Mouse (Mus musculus) C2C12 (cell line): ENCODE results near the gene St3gal3.

Source experiments
- CEBPB ChIP-seq: IDR thresholded peaks from one replicate; pipeline ENCODE4 v1.6.1; 2011; ENCODE audit warnings: low read depth, mild to moderate bottlenecking, control low read depth, moderate library complexity
- CTCF ChIP-seq: IDR thresholded peaks from one replicate; pipeline ENCODE4 v1.5.1; 2011; ENCODE audit not compliant: control insufficient read depth, insufficient read depth, insufficient read length
- FOSL1 ChIP-seq: IDR thresholded peaks from one replicate; pipeline ENCODE4 v1.8.0; 2011; ENCODE audit warnings: mild to moderate bottlenecking, low read length; ENCODE audit not compliant: poor library complexity, insufficient read depth, severe bottlenecking
- MAX ChIP-seq: IDR thresholded peaks from one replicate; pipeline ENCODE4 v1.6.1; 2011; ENCODE audit warnings: mild to moderate bottlenecking, control low read depth
- MYOD1 ChIP-seq: IDR thresholded peaks from one replicate; pipeline ENCODE4 v1.6.1; 2011; ENCODE audit warnings: low read depth; ENCODE audit not compliant: control insufficient read depth, insufficient read length
- MYOG ChIP-seq: IDR thresholded peaks from one replicate; pipeline ENCODE4 v1.6.1; 2011; ENCODE audit not compliant: control insufficient read depth, insufficient read length; ENCODE audit errors: extremely low read depth
- USF1 ChIP-seq: IDR thresholded peaks from one replicate; pipeline ENCODE4 v1.6.1; 2011; ENCODE audit warnings: low read depth, mild to moderate bottlenecking, control low read depth, moderate library complexity

DNA sequence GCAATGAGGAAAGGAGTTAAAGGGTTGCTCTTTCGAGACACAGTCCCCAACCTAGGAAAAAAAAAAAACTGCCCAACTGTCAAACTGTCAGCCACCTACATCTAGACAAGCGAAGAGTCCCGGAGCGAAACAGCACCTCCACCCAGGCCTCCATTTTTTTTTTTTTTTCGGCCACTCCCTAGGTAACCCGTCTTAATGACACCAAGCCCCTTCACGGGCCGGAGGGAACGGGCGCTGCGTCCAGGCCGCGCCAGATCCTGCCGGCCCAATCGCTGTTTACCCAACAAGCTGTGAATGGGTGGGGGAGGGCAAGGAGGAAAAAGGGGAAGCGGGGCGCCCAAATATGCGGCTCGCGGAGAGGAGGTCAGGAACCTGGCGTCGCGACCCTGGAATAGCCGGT lies 248.1 kb downstream of the St3gal3 start:
- no peak for TF ChIP-seq CTCF
- TF ChIP-seq USF1 = no peak
- TF ChIP-seq MAX = no peak
- no peak for TF ChIP-seq FOSL1
- TF ChIP-seq MYOG = no peak
- TF ChIP-seq CEBPB = no peak
- no peak for TF ChIP-seq MYOD1
